Mouse (Mus musculus) bone marrow, adult 2 months (tissue): ENCODE results near the gene Rpl7l1.

Experiments
- CTCF ChIP-seq: fragments of 200-500 bp; IDR thresholded peaks from 2 replicates; pipeline ENCODE4 v1.5.1; 2011; ENCODE audit warnings: low read length, control low read depth; ENCODE audit not compliant: control insufficient read depth, insufficient read depth
- POLR2A ChIP-seq: fragments of 200-500 bp; IDR thresholded peaks from 2 replicates; pipeline ENCODE4 v1.6.1; 2011; ENCODE audit warnings: low read depth, mild to moderate bottlenecking, control low read depth, low read length, borderline replicate concordance; ENCODE audit not compliant: control insufficient read depth

GRCm38 (mm10) chr17:46829856-46830535 is 47.5 kb upstream of the Rpl7l1 start:
- TF ChIP-seq POLR2A (no peak), CTCF (no peak)
